Mouse (Mus musculus) neutrophil, adult 5-6 weeks (primary cell): ENCODE results near the gene Adam19. TPM values are rescaled to one million over a fixed set of nuclear protein-coding genes. Genes with fewer than 3 reads are reported as not detected.

ENCODE experiments used
- ATAC-seq: fragments of 151-379, 151-347 bp; 2 replicates; pipeline ENCODE4 v1.8.0; 2017; ENCODE audit warnings: mild to moderate bottlenecking, moderate TSS enrichment; ENCODE audit not compliant: insufficient number of reproducible peaks, poor library complexity, low FRiP score, severe bottlenecking; ENCODE audit errors: extremely low read depth
- total RNA-seq: library from RNA; stranded (forward); fragments of 200-1000 nt; gene quantifications from 2 replicates; pipeline ENCODE4 v1.2.3, GENCODE M21; 2017

Gene Adam19
- total RNA-seq, 1 experiment from 2014 or later, result 114 TPM

- no peak for ATAC-seq
These were observed 13.7 kb downstream of the Adam19 start for GRCm38 (mm10) chr11:46069408-46070003.

- ATAC-seq, result 0 out of 2 replicates have a peak, but pooled peaks have one; percentile 49
These were observed 14.4 kb downstream of the Adam19 start for GRCm38 (mm10) chr11:46070161-46070560.

- no peak; the same call in 1 of the 2 replicates for ATAC-seq
These were observed 15.0 kb downstream of the Adam19 start for GRCm38 (mm10) chr11:46070789-46071188.

GRCm38 (mm10) chr11:46072466-46073060 lies 16.8 kb downstream of the Adam19 start:
- no peak for ATAC-seq

GRCm38 (mm10) chr11:46073061-46073849 lies 17.5 kb downstream of the Adam19 start:
- ATAC-seq, result no peak

- no peak for ATAC-seq
These were observed 18.3 kb downstream of the Adam19 start for GRCm38 (mm10) chr11:46073850-46074688.

- no peak for ATAC-seq
These were observed 19.7 kb downstream of the Adam19 start for GRCm38 (mm10) chr11:46075507-46075906.

- ATAC-seq, result peak; percentile 66; the same call in 1 of the 2 replicates
These were observed 20.8 kb downstream of the Adam19 start for GRCm38 (mm10) chr11:46076442-46077158.

GRCm38 (mm10) chr11:46077304-46077703 lies 21.5 kb downstream of the Adam19 start:
- no peak for ATAC-seq

GRCm38 (mm10) chr11:46077732-46078375 lies 22.1 kb downstream of the Adam19 start:
- no peak for ATAC-seq

- no peak for ATAC-seq
These were observed 25.3 kb downstream of the Adam19 start for GRCm38 (mm10) chr11:46081075-46081474.

GRCm38 (mm10) chr11:46083405-46083804 lies 27.6 kb downstream of the Adam19 start:
- ATAC-seq, result no peak

- ATAC-seq, result no peak
These were observed 28.1 kb downstream of the Adam19 start for GRCm38 (mm10) chr11:46083835-46084444.

- ATAC-seq, result no peak
These were observed 28.8 kb downstream of the Adam19 start for GRCm38 (mm10) chr11:46084568-46084967.

GRCm38 (mm10) chr11:46085398-46086163 lies 29.8 kb downstream of the Adam19 start:
- ATAC-seq, result no peak

GRCm38 (mm10) chr11:46086446-46086845 lies 30.7 kb downstream of the Adam19 start:
- no peak for ATAC-seq

GRCm38 (mm10) chr11:46089081-46089713 lies 33.4 kb downstream of the Adam19 start:
- no peak for ATAC-seq
